Mouse (Mus musculus) brain, embryonic 14.5 days (tissue): ENCODE measurements around the gene Ppdpf.

Experiments
- CTCF ChIP-seq: fragments of 200-500 bp; IDR thresholded peaks from 2 replicates; pipeline ENCODE4 v1.5.1; 2012; ENCODE audit warnings: inconsistent platforms, mild to moderate bottlenecking, moderate library complexity, borderline replicate concordance; ENCODE audit not compliant: insufficient read depth, insufficient read length; ENCODE audit errors: extremely low read depth
- POLR2A ChIP-seq: fragments of 200-500 bp; IDR thresholded peaks from 2 replicates; pipeline ENCODE4 v1.6.1; 2012; ENCODE audit warnings: mild to moderate bottlenecking, inconsistent platforms, borderline replicate concordance; ENCODE audit not compliant: poor library complexity, insufficient read depth, insufficient read length, severe bottlenecking; ENCODE audit errors: extremely low read depth

DNA sequence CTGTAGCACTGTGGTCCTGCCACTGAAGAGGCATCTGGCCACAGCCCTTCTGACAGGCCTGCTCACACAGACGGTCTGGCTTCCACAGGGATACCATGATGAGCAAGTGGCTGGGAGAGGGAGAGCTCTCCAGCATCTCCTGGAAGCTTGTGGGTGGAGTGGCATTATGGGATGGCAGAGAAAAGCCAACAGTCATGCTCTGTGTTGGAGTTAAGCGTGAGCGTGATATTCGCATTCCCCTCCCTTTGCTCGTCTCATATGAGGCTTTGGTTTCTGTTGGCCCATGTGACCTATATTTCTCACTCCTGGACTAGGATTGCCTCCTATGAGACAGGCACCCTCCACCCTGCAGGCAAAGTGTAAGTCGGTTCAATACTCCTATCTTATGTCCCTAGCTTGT, 36.8 kb upstream of the Ppdpf start:
- TF ChIP-seq CTCF, result no peak
- no peak for TF ChIP-seq POLR2A
